Mouse (Mus musculus) thymus, adult 2 months (tissue): ENCODE data around the gene Tmem161b. TPM values are rescaled to one million over a fixed set of nuclear protein-coding genes. Genes with fewer than 3 reads are reported as not detected.
"Not testable (repeated sequence)": the region's sequence is repeated elsewhere in the genome, so short reads cannot be mapped to it uniquely, and the experiment has no call there.

Experiments used
- DNase-seq: peaks from one replicate; pipeline ENCODE4 v3.0.0; 2021
- H3K27ac ChIP-seq: fragments of 200-500 bp; 2 replicates; pipeline ENCODE4 v1.5.1; 2012; ENCODE audit warnings: low read length, control low read depth; ENCODE audit not compliant: control insufficient read depth, insufficient read depth
- H3K27me3 ChIP-seq: fragments of 200-500 bp; 2 replicates; pipeline ENCODE4 v1.6.1; 2012; ENCODE audit warnings: mild to moderate bottlenecking, low read length, moderate library complexity, mixed read lengths; ENCODE audit not compliant: control insufficient read depth, insufficient read depth
- H3K36me3 ChIP-seq: fragments of 200-500 bp; 2 replicates; pipeline ENCODE4 v1.6.1; 2012; ENCODE audit warnings: mild to moderate bottlenecking, low read length, moderate library complexity; ENCODE audit not compliant: control insufficient read depth, insufficient read depth
- H3K4me1 ChIP-seq: fragments of 200-500 bp; replicated peaks from 2 replicates; pipeline ENCODE4 v1.6.1; 2012; ENCODE audit warnings: low read length; ENCODE audit not compliant: control insufficient read depth, insufficient read depth
- H3K4me3 ChIP-seq: fragments of 200-500 bp; 2 replicates; pipeline ENCODE4 v1.5.1; 2012; ENCODE audit warnings: mild to moderate bottlenecking, low read length, control low read depth, moderate library complexity; ENCODE audit not compliant: control insufficient read depth, insufficient read depth
- CTCF ChIP-seq: fragments of 200-500 bp; IDR thresholded peaks from 2 replicates; pipeline ENCODE4 v1.5.1; 2012; ENCODE audit warnings: mild to moderate bottlenecking, control low read depth, low read length, moderate library complexity, borderline replicate concordance; ENCODE audit not compliant: control insufficient read depth, poor library complexity, insufficient read depth; ENCODE audit errors: extremely low read depth
- POLR2A ChIP-seq: fragments of 200-500 bp; IDR thresholded peaks from 2 replicates; pipeline ENCODE4 v1.6.1; 2012; ENCODE audit warnings: mild to moderate bottlenecking, low read length, control low read depth, moderate library complexity; ENCODE audit not compliant: control insufficient read depth, poor library complexity, insufficient read depth; ENCODE audit errors: extremely low read depth
- WGBS: fragments of 180-500 bp; shearing (Covaris S2); methylation state at CpG from one replicate; pipeline ENCODE4 v1.1.7; 2018; 5-methylcytosine and 5-hydroxymethylcytosine counted together
- polyA plus RNA-seq: library from polyadenylated mRNA; depleted of rRNA; stranded (reverse); fragments of >200 nt; gene quantifications from 2 replicates; pipeline ENCODE4 v1.2.3, GENCODE M21; 2012; rRNA removed

Gene Tmem161b
- 6.5 and 8.2 TPM in 2 replicates for polyA plus RNA-seq

- H3K27ac ChIP-seq = no peak within 1 kb of the TSS
- DNase-seq = peak; percentile 86
- H3K4me3 ChIP-seq = peak within 1 kb of the TSS; percentile 91
- H3K36me3 ChIP-seq = no peaks in the 10 kb centered on the region
- under 1% methylated on average over 52 of the region's 52 CpGs for WGBS
- TF ChIP-seq CTCF (peak; percentile 45; the same call in 1 of the 2 replicates), POLR2A (peak; percentile 46)
- peaks cover 4% of the 10 kb centered on the region for H3K4me1 ChIP-seq
- no peaks in the 10 kb centered on the region for H3K27me3 ChIP-seq
These were observed at the start of gene Tmem161b for GRCm38 (mm10) chr13:84221820-84222681. Gene Tmem161b, plus strand, starts transcription at chr13:84222296.

GRCm38 (mm10) chr13:84185835-84186234 is 36.3 kb upstream of the Tmem161b start:
- not testable (repeated sequence) for H3K4me1 ChIP-seq, H3K27me3 ChIP-seq, H3K4me3 ChIP-seq, H3K27ac ChIP-seq, DNase-seq, H3K36me3 ChIP-seq

GRCm38 (mm10) chr13:84192723-84193122 is 29.4 kb upstream of the Tmem161b start:
- Histone ChIP-seq H3K4me3 (no peak overlapping the region), H3K36me3 (no peaks in the 10 kb centered on the region), H3K27me3 (no peaks in the 10 kb centered on the region), H3K27ac (no peak overlapping the region), H3K4me1 (no peaks in the 10 kb centered on the region)
- DNase-seq = no peak
- WGBS = 80% methylated on average over 3 of the region's 3 CpGs
- TF ChIP-seq POLR2A = no peak
- TF ChIP-seq CTCF = no peak

GRCm38 (mm10) chr13:84222682-84222992 is 541 bp downstream of the Tmem161b start:
- H3K27ac ChIP-seq = no peak overlapping the region
- TF ChIP-seq CTCF = no peak
- no peak for TF ChIP-seq POLR2A
- 3% methylated on average over 10 of the region's 10 CpGs for WGBS
- no peaks in the 10 kb centered on the region for H3K27me3 ChIP-seq
- peaks cover 4% of the 10 kb centered on the region for H3K4me1 ChIP-seq
- H3K4me3 ChIP-seq = peak overlapping the region; percentile 91
- no peaks in the 10 kb centered on the region for H3K36me3 ChIP-seq
- DNase-seq = no peak

GRCm38 (mm10) chr13:84223018-84223417 is 922 bp downstream of the Tmem161b start:
- no peaks in the 10 kb centered on the region for H3K36me3 ChIP-seq
- no peaks in the 10 kb centered on the region for H3K27me3 ChIP-seq
- peaks cover 4% of the 10 kb centered on the region for H3K4me1 ChIP-seq
- H3K4me3 ChIP-seq = no peak overlapping the region
- 63% methylated on average over 5 of the region's 5 CpGs for WGBS
- H3K27ac ChIP-seq = no peak overlapping the region
- TF ChIP-seq CTCF (no peak), POLR2A (no peak)
- no peak for DNase-seq

GRCm38 (mm10) chr13:84234019-84234418 is 11.9 kb downstream of the Tmem161b start:
- 93% methylated on average over 2 of the region's 2 CpGs for WGBS
- Histone ChIP-seq H3K36me3 (no peaks in the 10 kb centered on the region), H3K4me1 (no peaks in the 10 kb centered on the region), H3K27me3 (no peaks in the 10 kb centered on the region), H3K4me3 (no peak overlapping the region), H3K27ac (no peak overlapping the region)
- DNase-seq = no peak
- TF ChIP-seq POLR2A (no peak), CTCF (no peak)

GRCm38 (mm10) chr13:84236768-84237167 is 14.7 kb downstream of the Tmem161b start:
- Histone ChIP-seq H3K36me3 (no peaks in the 10 kb centered on the region), H3K4me3 (no peak overlapping the region), H3K27ac (no peak overlapping the region), H3K27me3 (no peaks in the 10 kb centered on the region), H3K4me1 (no peaks in the 10 kb centered on the region)
- WGBS = 97% methylated on average over 7 of the region's 7 CpGs
- no peak for TF ChIP-seq POLR2A
- TF ChIP-seq CTCF = no peak
- DNase-seq = no peak
